Mouse (Mus musculus): Measurements from ENCODE around the gene Utrn.

Gene Utrn

DNA sequence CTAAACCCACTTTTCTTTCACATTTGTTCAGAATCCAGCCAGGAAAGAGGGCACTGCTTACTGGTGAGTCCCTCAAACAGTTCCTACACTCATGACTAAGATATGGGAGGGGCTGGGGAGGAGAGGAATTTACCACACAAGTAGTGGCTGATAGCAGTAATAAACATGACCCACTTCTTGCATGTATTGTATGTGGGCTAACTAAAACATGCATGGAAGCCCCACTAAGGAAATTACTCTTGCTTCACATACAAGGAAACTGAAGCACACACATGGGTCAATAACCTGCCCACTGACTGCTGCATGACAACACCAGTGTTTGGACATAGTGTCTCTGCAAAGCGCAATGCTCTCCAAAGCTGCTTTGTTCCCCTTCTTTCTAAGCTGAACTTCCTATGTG, 333.9 kb downstream of the Utrn start:
- DNase-seq (ENCODE audit: low read depth): no peak

DNA sequence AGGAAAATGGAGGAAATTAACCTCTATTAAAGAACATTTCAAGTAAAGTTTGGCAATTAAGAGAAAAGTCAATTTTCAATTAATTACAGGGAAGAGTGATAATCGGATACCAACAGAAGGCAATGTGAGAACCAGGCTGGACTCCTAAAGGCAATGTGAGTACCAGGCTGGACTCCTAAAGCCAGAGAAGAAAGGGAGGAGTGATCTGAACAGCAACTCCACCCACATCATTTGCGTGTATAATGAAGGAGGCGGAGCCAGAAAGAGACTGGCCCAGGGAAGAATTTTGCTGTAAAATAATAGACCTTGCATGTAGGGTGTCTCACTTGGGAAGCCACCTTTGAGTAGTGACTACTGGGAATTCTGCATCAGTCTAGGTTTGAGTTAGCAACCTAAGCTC, 334.4 kb downstream of the Utrn start:
- no peak for DNase-seq (ENCODE audit: low read depth)

DNA sequence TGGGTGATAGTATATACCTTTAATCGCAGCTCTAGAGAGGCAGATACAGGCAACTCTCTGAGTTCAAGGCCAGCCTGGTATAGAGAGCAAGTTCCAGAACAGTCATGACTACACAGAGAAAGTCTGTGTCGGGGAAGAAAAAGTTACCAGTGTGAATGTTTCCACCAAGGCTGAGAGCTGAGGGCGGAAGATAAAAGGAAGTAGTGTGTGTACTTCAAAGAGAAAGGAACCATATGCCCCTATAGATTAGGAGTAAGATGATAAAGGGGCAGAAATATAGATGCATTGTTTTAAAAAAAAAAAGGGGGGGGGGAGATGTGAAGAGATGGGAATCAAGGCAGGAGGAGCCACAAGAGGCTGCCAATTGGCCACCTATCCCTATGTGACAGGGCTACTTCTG, 334.9 kb downstream of the Utrn start:
- no peak for DNase-seq (ENCODE audit: low read depth)

DNA sequence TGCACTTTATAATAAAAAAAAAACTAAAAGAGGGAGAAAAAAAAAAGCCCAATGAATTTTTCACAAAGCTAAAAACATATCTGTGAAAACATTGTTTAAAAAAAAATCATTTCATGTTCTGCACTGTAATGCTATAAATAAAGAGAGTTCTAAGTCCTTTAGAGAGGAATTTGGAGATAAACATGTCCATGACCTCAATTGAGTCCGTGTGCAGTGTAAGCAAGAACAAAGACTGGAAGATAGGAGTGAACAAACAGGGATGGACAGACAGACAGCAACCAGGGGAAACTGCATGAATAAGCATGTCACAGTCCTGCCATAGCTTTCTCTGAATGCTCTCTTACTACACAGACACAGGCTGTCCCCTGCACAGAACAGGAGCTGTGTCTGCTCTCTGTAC, 347.1 kb downstream of the Utrn start:
- no peak for DNase-seq (ENCODE audit: low read depth)

DNA sequence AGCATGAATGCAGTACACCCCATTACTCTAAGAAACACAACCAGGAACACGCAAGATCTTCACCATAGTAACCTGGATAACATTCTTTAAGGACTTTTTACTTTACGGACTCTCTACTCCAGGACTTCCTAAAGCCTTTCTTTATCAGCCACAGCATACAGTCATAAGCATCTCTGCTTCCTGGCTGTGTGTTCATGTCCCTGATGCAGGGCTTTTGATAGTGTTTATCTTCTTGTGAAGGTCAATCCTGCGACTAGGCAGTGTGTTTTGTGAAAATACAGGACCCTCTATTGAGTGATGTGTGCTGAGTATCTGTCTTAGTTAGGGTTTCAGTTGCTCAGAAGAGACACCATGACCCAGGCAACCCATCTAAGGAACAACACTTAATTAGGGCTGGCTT, 351.0 kb downstream of the Utrn start:
- no peak for DNase-seq (ENCODE audit: low read depth)

DNA sequence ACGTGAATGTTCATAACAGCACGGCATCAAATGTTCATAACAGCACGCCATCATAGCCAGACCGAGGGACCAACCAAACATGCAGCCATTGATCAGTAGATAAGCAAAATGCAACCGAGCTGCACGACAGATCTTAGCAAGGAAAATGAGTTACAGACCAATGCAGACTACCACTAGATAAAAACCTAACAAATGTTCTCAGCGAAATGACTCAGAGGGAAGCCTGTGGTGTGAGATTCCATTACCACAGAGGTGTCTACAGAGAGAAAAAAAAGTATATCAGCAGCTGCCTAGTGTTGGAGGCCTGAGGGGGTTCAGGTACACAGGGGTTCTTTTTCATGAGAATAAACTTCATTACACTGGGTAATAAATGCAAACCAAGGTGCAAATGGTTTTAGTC, 363.6 kb downstream of the Utrn start:
- DNase-seq (ENCODE audit: low read depth): no peak

DNA sequence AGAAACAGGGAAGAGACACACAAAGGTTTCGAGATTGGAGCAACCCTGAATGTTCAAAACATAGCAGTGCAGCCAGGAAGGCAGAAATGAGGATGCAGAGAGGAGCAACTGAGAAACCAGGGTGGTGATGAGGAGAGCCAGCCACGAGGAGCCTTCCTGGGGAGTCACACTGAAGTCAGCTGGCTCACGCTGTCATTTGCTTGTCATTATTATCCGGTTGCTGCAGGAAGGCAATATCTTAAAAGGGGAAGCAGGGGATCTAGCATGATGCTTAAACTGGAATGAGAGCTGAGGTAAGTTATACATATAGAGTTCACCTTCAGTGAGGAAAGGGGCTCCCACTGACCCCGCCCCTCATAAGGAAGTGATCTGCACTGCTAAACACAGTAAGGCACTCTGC, 368.7 kb downstream of the Utrn start:
- no peak for DNase-seq (ENCODE audit: low read depth)

DNA sequence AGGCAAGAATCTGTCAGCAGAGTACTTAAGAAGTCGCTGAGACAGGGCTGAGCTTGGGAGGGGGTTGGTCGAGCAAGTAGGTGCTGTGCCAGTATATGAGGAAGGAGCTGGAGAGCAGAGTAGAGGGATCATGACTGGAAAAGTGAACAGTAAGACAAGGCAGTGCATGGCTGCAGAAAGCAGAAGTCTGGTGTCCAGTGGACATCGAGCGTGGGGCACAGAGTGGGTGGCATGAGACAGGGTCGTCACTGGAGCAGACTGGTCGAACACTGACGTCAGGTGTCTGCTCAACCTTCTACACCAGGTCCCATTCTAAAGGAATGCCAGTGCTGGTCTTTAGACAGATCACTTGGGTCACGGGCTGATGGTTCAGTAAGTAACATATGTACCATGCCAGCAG, 371.6 kb downstream of the Utrn start:
- DNase-seq (ENCODE audit: low read depth): no peak

DNA sequence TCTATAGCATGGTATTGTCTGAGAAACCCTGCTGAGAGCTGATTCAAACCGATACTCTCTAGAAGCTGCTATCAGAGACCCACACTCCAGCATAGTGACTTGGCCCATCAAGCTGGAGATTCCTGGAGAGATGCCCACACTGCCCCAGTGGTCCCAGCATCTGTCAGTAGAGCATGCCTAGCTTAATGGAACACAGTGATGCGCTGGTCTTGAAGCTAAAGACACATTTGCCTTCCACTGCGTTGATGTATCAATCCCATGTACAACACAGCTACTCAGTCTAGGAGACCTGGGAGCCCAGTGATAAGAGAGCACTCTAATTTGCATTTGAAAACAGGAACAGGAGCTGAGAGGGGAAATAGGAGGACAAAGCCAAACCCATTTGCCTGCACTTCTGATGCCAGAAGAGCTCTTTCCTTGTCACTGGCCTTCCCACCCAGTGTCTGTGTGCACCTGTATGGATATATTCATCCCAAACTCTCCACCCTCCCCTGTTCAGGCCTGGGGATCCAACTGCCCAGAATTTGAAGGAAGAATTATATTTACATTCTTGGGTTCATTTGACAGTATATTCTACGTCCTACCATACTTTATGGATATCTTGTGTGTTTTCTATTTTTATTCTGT, 379.5 kb downstream of the Utrn start:
- no peak for DNase-seq (ENCODE audit: low read depth)

DNA sequence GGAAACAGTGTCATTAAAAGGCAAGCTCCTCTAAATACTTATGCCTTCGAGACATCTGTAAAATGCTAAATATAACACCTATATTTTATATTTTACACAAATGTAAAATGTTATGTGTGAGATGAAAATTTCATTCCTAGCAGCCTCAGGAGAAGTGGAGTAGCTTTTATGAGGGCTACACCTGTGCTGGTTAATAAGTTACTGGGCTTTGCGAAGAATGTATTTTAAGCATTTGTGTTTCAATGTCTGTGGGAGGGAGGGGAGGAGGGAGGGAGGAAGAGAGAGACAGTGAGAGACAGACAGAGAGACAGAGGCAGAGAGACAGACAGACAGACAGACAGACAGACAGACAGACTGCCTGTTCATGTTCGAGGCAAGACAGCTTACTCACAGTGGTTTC, 380.6 kb downstream of the Utrn start:
- no peak for DNase-seq (ENCODE audit: low read depth)

DNA sequence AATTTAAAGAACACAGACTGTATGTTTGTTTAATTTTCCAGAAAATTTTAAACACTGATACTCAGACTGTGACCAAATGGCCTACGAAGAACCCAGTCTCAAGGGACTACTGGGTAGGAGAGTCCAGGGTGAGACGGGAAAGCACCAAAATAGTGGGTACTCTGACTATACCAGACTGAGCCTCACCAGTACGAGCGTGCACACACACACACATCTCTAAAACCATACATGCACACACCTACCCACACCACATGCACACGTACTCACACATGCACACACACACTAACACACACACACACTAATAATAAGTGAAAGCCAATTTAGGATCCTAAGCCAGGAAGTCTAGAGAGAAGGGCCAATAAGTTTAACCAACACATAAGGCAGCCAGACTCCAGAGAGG, 381.0 kb downstream of the Utrn start:
- no peak for DNase-seq (ENCODE audit: low read depth)

DNA sequence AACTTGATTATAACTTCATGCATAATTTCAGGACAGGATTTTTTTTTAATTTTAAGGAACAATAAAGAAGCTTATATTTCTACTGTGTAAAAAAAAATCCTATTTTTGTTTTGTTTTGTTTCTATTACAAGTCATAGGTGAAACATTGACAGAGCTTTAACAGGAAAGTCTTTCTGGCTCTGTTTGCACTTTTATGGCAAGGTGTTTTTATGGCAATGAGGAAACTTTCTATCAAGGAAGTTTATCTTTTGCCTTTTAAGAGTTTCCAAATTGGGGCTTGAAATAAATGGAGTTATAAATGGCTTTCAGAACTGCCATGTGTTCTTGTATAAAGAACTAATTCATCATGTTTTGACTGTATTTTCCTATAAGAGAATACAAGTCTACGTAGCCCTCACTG, 385.7 kb downstream of the Utrn start:
- DNase-seq (ENCODE audit: low read depth): no peak

DNA sequence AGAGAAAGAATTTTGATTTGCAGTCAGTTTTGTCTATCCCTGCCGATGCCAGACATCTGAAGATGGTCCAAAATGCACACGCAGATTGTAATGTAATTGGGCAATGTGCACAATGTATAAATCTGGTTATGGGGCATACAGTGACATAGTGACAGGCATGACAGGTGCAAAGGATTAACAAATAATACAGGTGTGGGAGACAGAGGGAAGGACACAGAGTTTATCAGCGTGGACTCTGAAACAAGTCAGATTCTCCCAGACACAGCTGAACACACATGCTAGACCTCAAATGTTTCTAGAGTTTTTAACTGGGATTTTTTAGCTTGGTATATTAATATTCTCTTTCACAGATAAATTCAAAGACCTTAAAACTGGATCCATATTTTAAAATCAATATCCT, 386.2 kb downstream of the Utrn start:
- DNase-seq (ENCODE audit: low read depth): no peak

DNA sequence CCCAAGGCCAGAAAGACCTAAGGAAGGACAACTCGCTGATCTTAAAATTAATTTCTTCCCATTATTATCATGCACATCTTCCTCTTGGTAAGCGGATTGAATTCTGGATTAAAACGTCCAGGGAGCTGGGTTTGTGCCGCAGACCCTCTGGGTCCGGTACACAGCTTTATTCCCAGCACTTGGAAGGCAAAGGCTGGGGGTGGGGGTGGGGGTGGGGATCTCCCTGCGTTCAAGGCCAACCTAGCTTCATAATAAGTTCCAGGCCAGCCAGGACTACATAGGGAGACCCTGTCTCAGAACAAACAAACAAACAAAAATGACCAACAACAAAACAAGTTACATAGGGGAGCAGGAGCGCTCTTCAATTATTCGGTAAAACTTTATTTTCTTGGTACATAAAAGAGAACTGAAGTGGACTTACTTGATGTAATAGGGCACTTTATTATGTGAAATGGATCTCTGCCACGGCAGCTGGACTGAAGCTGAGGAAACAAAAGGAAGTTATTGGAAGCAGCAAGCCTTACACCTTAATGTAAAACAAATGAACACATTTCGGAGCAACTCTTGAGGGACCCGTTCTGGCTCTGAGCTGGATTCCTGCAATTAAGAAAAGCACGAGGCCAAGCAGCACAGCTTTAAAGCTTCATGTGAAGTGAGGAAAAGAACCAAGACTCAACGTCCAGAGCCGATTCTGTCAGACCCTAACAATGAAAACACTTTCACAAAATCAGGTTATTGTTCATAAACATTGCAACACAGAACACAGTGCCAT, 394.1 kb downstream of the Utrn start:
- no peak for DNase-seq (ENCODE audit: low read depth)

DNA sequence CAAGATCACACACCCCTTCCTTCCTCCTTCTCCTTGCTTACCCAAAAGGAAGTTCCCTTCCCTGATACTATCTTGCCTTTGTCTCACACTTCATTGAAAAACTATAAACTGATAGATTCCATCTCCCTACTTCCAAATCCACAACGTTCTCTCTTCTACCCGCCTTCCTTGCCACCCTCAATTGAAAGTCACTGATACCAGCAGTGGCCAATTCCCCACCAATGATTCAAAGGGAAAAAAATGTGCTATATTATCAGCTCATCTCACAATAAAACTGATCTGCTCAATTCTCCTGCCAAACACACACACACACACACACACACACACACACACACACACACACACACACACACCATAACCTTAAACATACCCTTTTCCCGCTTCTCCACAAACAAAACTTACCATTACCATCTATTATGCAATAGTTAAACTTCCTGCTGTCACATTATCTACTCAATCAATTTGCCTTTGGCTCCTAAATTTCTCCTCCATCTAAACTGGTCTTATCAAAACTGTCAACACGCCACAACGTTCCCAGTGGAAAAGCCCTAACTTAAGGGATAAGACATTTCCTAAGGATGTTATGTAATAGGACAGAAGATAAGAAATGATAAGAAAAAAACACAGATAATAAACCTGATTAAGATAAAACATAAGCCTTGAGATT, 399.6 kb downstream of the Utrn start:
- no peak for DNase-seq (ENCODE audit: low read depth)

DNA sequence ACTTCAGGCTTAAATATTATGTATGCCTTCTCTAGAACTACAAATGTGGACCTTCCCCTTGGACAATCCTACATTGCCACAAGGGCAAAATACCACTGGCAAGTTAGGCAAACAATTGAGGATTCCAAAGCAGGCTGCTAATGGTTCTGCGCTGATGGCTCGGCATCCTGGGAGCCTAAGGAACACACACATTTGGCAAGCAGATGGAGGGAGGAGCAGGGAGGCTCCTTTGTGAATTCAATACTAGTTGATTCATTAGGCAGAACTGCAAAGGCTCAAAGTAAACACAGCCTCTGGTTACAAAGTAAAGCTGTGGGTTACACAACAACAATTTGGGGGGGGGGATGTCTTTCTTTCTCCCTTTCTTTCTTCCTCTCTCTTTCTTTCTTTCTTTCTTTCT, 401.6 kb downstream of the Utrn start:
- no peak for DNase-seq (ENCODE audit: low read depth)

DNA sequence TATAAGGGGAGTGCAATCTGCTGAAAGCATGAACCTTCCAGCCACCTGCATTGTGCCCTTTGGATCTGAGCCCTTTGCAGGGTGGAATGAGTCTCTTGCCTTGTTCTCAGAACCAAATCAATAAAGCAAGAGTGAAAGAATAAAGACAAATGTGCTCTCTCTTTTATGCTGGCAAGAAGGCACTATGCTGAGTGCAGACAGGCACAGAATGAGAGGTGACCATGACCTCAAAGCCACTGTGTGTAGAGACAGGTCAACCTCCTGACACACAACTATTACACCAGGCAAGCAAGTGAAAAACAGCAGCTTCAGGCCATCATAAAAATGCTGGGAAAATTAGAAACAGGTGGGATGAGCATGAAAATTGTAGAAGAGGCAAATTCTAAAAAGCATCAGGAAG, 408.2 kb downstream of the Utrn start:
- no peak for DNase-seq (ENCODE audit: low read depth)

DNA sequence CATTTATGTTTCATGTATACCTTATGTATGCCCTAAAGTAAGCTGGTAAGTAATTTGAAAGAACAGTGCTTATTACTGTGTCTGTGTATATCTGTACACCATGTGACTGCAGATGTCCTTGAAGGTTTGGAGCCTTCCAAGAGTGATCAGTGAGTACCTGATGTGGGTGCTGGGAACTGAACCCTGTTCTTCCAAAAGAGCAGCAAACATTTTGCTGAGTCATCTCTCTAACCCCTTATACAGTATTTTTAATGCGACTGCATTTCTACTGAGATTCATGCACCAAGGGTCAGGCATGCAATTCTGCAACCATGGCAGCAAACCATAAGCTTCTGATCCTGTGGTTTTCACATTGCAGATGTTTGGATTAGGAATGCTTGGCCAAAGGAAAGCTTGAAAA, 412.3 kb downstream of the Utrn start:
- no peak for DNase-seq (ENCODE audit: low read depth)

DNA sequence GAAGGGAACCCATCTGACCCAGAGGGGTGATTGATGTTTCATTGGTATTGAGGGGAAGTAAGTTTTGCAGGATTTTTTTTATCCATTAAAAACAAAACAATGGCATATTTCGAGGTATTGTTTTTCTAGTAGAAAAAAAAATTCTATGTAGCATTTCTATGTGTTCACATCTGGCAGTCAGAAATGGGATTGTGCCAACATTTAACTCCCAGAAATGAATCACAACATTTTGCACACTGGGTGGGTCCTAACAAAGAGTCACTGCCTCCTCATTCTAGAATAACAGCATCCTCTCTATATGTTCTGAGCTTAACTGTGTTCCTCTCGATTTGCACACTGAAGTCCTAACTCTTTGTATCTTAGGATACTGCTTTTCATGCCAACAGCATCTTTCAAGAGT, 416.5 kb downstream of the Utrn start:
- DNase-seq (ENCODE audit: low read depth): no peak

DNA sequence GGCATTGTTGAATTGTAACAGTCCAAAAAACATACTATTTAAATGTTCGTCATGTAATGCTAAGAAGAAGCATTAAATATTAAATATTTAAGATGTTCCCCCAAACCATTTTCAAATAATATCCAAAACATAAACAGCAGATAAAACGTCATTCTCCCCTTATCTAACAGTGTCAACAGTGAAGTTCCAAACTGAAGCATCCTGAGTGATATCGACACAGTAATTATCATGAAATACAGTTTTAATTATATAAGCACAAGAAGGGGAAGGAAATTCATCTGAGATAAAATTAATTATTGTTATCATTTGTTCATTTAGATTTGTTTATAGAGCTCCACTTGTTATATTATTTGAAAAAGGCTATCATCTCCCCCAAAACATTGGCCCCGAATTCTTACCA, 425.0 kb downstream of the Utrn start:
- no peak for DNase-seq (ENCODE audit: low read depth)

DNA sequence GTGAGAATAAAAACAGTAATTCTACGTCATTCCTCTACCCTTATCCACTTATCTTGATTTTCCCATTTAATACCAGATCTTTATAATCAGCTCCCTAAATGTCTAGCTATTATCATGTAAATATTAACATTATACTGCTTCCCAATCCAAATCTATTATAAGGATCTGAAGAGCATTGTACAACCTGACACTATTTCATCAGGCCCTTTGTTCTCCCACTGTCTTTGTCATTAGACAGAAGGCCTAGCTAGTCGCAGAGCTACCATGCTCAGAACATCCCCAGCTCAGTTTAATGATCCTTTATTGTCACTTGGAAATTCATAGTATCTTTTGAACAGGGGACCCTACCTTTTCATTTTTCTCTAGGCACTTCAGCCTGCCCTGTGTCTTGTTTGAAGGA, 436.0 kb downstream of the Utrn start:
- DNase-seq (ENCODE audit: low read depth): no peak

DNA sequence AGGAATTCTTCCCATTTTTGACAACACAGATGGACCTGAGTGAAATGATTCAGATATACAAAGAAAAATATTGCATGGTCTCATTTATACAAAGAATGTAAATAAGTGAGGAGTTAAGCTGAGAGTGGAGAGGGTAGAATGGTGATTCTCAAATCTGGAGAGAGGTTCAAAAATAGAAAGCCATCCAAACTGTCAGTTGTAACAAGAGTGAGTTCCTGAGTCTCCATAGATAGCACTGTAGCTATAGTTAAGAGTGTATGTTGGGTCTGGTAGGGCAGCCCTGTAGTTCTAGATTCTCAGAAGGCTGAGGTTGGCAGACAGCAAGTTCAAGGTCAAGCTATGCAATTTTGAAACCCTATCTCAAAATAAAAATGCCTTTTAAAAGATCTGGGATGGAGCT, 438.8 kb downstream of the Utrn start:
- DNase-seq (ENCODE audit: low read depth): no peak

DNA sequence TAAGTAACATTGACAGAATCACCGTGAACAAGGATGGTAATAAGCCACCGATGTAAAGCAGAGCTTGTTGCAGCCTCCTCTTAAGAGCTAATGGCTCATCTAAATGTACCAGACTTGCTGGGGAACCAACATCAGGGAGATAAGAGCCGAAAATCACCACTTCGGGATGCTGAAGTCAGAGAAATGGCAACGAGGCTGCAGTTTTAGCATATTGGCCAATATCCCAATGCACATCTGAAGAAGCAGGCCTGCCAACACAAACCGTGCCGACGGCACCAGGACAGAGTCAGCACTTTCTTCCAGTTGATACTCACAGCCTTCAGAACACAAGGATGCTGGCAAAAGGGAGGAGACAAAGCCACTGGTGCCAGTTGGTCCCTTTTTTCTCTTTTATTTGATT, 442.3 kb downstream of the Utrn start:
- DNase-seq (ENCODE audit: low read depth): no peak

DNA sequence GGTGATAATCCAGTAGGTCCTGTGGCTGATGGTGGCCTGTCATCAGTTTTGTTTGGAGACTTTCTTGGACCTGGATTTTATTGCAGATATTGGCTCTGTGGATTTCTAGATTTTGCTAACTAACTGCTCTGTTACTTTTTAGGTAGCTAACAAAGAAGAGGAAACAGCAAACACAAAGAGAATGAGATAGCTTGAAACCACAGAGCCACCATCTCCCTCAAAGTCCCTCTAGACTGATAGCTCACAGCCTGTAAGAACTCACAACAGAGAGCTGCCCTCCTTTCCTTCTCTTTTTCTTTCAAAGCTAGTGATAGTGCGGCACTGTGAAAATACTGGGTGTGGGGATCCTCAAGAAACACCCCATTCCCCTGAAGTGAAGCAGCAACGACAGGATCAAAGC, 444.2 kb downstream of the Utrn start:
- DNase-seq (ENCODE audit: low read depth): no peak

Measured in naive thymus-derived CD4-positive, alpha-beta T cell, adult 2 months (primary cell).